Mouse (Mus musculus): ENCODE results near the gene Gm14214. TPM values are rescaled to one million over a fixed set of nuclear protein-coding genes. Genes with fewer than 3 reads are reported as not detected.

Gm14214 gene
- total RNA-seq, 4 experiments from 2014 or later, result not detected

DNA sequence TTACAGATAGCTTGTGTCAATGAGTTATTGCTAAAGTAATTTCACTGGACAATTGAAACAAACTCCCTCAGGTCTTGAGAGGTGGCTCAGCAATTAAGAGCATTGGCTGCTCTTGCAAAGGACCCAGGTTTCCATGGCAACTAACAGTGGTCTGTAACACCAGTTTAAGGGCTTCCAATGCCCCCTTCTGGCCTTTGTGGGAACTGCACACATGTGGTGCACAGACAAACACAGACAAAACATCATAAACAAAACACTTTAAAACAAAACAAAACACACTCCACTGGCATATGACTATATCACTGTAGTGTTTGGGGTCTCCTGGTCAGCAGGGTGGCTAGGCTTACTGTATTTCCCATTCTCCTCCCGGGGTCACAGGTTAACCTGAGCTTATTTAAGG, 4.2 kb upstream of the Gm14214 start:
- no peak for DNase-seq

DNA sequence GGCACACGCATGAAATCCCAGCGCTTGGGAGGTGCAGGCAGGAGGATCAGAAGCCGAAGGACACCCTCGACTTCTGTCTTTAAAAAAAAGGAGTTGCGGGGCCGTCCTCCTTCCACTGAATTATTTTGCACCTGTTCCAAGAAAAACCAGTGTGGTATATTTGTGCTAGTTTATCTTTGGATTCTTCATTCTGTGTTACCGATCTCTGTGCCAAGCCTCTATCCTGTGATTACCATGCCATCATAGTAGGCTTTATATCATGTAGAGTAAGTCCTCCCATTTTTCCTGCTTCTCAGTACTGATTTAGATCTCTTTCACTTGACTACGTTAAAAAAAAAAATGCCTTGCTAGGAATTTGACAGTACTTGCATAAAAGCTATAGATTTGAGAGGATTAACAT, 1.8 kb upstream of the Gm14214 start:
- DNase-seq, result no peak

DNA sequence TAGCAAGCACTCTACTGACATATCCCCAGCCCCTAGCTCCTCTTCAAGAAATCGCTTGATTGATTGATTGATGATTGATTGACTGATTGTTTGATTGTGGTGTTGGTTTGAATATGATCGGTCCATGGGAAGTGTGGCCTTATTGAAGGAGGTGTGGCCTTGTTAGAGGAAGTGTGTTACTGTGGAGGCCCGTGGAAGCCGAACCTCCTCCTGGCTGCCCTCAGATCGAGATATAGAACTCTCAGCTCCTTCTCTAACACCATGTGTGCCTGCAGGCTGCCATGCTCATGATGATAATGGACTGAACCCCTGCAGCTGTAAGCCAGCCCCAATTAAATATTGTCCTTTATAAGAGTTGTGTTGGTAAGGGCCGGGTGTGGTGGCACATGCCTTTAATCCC, 2.8 kb downstream of the Gm14214 start:
- no peak for DNase-seq

DNA sequence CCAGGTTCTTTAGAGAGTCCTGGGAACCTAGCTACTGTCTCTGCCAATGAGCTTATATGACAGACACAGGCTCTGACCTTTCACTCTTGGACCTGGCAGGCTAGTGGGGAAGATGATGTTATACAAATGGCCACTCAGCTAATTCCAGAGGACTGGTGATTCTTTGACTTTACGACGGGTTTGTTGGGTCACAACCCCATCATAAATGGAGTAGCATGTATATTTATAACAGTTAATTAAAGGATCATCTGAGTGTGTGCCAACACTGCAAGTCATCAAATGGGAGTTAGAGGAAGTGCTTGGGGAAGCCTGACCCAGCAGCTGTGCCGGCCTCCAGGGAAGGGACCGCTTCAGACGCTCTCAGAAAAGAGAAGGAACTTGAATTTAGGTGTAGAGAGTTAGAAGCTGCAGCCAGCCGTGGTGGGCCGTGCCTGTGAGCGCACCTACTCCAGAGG, 4.2 kb downstream of the Gm14214 start:
- no peak for DNase-seq

DNA sequence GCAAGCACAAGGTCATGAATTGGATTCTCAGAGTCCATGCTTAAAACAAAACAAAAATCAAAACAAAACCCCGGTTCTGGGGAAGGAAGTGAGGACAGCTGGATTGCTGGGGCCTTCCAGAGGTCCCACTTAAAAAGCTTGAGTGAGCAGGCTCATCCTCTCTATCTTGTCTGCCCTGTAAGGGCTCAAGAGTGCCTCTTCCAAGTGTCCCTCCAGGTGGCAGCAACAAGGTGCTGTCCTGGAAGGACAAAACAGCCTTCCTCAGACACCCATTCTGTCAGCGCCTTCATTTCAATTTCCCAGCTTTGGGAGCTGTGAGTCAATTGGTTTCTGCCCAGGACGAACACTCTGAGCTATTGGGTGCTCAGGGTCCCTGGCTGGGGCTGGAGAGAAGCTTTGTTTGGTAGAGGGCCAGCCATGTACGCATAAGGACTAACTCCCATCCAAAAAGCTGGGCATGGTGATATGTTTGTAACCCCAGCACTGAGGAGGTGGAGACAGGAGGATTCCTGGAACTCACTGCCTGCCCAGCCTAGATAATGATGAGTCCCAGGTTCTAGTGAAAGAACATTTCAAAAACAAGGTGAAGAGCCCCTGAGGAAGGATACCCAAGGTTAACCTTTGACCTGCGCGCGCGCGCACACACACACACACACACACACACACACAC, 4.9 kb downstream of the Gm14214 start:
- DNase-seq, result no peak

DNA sequence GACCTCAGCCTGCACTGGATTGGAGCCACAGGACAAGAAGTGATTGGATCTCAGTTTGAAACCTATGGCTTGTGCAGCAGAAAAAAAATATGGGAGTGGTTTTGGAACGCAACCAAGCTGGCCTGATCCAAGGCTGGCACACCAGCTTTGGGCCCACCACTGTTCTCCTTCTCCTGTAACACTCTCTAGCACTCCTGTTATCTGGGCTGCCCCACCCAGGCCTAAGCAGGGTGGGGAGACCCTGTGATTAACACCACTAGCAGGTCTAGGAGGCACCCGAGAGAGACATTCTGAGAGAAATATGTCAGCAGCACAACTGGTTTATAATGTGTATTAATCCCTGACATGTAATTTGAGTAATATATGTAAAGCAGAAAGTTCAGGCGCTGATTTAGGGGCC, 6.6 kb downstream of the Gm14214 start:
- DNase-seq, result no peak

DNA sequence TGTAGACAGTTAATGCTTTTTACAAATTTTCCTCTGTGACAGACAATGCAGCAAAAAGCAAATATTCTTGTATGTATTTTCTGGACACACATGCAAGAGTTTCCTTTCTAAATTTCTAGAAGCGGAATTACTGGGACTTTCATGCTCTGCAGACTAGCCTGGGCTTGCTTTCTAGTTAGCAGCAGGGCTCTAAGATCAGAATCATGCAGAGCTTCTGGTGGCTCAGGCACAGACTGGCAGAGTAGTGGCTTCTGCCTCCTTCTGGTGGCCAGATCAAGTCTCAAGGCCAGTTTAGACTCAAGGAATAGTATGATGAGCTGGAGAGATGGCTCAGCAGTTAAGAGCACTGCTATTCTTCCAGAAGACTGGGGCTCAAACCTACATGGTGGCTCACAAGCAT, 11.4 kb downstream of the Gm14214 start:
- DNase-seq, result no peak

DNA sequence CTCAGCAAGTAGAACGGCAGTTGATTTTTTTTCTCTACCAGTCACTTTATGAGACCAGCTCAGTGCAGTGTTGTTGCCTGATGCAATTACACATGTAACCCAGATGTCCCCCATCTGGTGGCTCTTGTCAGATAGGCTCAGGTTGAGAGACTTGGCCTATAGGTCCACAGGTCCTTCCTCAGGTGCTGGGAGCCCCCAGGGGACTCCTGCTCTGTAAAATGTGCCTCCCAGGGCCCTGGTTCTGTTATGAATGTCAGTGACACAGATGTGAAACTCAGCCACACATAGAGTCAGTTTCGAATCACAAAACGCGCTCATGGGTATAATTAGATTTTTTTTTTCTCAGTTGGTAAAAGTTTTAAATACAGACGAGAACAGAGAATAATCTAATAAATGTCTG, 12.1 kb downstream of the Gm14214 start:
- DNase-seq, result no peak

DNA sequence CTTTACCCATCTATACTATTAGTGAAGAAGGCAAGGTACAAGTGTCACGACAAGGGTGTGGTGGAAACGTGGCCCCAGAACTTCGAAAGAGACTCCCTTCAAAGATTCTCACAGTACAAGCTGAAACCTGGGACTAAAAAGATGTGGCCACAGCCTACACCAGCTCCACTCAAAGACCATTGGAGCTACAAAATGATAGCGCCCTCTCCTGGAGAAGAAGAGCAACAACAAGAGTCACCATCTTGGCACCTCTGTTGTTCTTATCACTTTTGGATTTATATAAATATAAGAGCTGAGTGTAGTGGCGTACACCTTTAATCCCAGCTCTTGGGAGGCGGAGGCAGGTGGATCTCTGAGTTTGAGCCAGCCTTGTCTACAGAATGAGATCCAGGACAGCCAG, 14.0 kb downstream of the Gm14214 start:
- no peak for DNase-seq

DNA sequence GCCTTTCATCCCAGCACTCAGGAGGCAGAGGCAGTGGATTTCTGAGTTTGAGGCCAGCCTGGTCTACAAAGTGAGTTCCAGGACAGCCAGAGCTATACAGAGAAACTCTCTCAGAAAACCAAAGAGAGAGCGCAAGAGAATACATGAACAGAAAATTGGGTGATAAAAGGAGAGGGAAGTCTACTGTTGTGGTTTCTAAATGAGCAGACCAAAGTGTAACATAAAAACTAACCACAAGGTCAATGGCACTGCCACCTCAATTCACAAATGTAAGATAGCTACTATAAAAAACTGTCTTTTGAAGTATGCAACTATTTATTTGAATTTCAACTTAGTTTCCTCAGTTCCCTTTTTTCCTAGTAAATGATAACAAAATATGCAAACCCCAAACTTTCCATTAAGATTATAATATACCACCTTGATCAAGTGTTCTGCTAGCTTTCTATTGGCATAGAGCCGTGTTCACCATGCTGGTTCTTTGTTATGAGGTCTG, 15.7 kb downstream of the Gm14214 start:
- DNase-seq, result no peak

DNA sequence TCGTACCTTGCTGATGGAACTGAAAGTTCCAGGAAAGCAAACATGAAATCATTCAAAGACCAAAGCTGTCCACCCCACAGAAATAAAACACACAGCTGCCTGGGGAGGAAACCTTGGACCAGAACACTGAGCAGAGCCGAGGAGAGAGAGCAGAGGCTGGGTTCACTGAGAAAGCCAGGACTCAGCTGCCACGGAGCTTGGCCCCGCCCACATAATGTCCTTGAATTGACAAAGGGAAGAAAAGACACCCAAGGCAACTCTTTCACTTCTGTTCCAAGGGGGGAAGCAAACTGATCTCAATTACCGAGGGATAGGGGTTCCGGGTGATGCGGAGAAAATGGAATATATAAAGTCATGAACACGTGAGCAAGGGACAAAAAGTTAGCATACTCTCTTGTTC, 17.9 kb downstream of the Gm14214 start:
- DNase-seq, result peak; percentile 79

DNA sequence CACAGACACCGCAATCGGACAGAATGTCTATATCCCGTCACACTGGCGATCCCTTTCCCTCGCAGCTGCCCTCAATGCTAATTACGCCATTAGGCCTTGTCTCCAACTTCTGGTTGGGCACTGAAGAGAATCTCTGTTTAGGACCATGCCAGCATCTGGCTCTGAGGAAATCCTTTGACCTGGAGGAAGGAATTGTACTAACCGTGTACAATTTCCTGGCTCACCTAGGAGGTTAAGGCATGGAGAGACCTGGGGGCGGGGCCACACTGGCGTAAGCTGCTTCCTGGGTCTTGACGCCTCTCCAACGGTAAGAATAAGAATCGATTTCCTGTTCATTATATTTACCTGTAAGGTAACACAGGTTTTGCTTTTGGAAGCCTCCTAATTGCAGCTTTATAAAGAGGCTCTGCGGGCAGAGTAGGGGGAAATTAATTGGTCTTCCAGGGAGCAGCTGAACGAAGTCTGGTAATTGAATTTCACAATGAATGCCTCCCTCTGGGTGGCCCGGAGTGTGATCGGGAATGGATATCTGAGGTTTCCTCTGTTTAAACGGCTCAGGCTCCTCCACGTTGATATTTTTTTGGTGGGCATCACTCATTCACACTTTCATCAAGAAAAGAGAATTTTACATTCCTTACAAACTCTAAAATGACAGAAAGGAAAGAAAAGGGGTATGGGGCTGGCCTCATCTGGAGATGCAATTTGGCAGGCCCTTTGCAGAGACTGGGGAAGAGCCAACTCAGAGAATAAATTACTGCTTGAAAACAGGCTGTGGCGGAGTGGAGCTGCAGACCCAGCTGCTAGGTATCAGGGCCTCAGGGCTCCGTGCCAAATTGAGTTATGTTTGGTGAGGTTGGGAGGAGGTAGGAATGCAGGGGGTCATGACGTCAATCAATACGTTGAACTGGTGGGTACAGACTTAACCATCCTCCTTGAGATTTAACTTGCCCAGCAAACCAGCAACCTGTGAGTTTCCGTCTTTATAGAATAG, 20.5 kb downstream of the Gm14214 start:
- DNase-seq, result peak; percentile 47

DNA sequence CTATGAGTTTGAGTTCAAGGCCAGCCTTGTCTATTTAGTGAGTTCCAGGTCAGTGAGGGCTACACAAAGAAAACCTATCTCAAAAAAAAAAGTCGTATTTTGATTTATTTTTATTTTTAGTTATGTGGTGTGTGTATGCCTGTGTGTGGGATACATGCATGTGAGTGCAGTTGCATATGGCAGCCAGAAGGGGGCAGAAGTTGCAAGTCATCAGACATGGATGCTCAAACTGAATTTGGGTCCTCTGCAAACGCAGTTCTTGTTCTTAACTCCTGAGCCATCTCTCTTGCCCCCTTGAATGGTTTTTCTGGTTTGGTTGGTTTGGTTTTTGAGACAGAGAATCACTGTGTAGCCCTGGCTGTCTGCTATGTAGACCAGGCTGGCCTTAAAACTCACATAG, 21.4 kb downstream of the Gm14214 start:
- no peak for DNase-seq

DNA sequence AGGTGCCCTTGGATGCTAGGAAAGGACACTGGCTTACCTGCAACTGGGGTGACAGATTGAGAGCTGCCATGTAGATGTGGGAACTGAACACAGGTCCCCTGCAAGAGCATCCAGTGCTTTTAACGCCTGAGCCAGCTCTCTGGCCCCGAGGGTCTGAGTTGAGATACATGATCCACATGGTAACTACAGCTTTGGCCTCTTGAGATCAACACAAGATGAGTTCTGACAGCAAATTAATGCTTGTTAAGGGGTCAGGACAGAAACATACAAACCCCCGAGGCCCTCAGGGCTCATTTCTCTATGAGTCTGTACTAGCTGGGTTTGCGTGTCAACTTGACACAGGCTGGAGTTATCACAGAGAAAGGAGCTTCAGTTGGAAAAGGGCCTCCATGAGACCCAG, 25.9 kb downstream of the Gm14214 start:
- DNase-seq, result no peak

DNA sequence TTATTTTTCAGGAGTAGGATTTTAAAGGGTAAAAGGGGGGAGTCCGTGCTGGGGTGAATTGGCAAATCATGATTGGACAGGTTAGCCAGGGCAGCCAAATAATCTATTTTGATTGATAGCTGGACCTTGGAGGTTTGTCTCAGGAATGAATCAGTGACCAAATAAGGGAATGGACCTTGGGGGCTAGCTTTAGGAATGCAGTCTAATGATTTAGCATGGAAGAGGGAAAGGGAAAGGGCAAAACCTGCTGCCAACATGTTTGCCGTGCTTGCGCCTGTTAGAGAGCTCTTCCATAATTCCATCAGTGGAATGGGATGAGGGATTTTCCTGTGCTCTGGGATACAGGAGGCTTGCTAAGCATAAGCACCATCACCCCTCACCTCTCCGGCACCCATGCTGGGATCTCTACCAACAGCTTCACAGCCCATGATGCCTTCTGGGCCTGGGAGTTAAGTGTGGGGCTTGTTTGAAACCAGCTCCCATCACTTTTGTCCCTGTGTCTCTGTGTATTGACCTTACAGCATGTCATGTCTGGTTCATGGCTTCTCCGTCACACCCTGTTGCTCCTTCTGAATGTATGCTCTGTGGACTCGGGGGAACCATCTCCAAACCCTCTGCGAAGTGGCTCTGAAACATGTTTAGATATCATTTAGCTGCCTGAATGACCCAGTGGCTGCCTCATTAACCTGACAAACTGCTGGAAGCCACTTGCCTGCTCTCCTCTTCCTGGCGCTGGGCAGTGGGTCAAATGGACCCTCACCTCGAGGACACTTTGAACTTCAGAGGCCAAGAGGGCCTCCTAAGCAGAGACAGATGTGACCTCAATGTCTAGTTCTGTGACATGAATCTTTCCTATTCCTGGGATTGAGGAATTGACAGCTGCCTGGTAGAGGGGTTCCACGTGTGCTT, 26.7 kb downstream of the Gm14214 start:
- peak; percentile 76 for DNase-seq

DNA sequence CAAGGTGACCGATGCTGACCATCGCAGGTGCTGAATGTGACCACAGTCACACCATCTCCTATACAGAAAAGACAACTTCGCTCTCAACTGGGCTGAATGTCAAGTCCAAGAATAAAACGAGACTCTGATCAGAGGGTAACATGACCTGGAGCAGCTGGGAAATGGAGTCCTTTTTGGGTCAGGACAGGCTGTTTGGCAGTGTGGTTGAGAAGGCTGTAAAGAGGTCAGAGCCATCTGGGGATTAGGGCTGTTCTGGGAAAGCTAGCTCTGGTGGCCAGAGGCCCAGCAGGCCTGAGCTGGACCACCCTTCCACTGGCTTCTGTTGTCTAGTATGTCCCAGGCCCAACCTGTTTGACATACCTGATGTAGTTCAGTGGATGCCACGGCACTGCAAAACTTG, 31.2 kb downstream of the Gm14214 start:
- no peak for DNase-seq

DNA sequence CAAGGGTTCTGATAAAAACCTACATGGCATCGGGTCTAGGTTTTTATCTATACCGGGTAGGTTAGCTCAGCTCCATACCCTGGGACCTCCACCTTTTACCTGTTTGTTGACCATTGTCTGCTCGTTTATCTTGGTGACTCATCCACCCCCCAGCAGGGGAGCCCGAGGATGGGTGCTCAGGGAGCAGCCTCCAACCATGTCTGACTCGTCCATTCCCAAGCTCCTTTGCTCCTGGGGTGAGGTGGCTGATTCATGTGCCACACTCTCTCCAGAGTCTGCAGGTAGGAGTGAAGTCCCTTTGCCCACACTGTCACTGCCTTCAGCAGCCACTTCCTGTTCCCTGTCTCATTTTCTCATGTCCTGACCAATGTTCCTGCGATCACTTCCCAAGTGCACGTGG, 33.8 kb downstream of the Gm14214 start:
- no peak for DNase-seq

DNA sequence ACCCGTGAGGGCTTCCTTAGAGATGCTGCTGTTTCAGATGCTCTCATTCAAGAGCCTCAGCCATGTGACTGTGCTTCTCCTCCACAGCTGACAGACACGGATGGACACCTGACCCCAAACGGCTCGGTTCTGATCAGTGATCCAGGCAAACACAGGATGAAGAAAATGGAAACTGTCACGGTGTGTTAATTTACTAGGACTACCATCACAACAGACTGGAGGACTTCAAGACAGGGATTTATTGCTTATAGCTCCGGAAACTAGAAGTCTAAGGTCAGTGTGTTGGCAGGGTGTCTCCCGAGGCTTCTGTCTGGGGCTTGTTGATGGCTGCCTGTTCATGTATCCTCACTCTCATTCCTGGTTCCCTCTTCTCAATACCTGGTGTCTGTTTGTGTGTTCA, 34.4 kb downstream of the Gm14214 start:
- no peak for DNase-seq

DNA sequence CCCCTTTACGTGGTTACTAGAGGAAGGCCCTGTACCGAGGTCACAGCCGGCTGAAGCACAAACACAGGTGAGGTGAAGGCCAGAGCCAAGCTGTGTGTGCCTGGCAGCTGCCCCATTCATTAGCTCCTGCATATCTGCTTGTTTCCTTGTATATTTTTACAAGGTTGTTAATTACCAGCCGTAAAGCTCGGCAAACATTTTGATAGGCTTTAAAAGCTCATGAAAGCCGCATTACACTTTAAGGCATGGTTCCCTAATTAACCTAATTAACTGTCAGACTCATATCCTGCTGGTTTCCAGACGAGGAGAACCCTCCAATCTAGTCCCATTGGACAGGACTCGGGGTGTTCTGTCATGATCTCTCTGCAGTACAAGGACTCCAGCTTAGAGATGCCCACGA, 34.9 kb downstream of the Gm14214 start:
- no peak for DNase-seq

DNA sequence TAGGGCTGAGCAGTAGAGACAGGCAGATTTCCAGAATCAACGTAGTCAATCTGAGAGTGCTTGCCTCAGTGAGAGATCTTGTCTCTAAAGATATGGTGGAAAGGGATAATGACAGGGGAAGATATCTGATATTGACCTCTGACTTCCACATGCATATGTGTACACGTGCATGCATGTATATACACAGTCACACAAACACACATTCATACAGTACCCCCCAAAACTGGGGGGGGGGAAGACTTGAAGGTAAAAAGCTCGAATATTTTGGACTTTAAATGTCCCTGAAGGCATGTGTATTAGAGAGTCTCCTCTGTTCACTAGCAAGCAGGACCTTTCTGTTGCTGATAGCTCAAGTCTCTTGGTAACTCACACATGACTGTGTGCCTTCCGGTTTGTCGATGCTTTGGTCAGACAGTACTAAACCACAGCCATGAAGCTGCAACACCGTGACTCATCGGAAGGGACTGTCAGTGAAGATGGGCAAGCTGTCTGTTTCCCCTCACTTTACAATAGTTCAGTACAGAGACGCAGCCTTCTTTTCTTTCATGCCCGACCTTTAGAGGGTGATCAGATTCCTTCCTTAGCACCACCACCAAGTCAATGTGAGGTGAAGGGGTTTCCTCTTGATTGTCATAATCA, 37.2 kb downstream of the Gm14214 start:
- DNase-seq, result no peak

DNA sequence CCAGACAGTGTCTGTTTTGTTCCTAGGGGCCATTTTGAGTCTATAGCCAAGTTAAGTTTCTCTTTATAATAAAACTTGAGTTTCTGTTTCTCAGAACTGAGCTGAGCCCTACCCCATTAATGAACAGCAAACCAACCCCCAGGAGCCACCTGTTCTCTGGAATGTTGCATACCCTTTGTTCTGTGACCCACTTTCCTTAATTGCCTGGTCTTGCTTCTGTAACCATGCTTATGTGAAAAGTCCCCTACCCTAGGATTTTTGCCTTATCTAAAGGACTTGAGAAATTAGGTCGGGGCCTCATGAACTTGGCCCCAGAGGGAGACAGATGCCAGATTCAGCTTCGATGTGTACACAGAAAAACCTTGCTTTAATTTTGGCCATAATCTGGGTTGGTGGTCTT, 37.9 kb downstream of the Gm14214 start:
- no peak for DNase-seq

DNA sequence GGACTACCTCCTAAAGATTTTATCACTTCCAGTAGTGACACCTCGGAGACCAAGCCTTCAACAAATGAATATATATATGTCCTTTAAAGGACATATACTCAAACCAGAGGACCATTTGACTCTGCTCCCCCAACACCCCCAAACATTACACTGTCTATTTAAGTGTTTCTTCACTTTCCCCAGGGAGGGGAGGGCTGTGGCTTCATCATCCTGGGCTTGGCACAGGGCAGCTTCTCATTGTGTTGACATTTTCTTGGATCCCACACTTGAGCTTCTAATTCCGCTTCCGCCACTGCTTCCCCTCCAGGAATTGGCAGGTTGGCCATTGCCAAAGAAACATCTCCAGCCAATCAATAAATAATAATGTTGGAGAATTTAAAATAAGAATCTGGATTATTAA, 39.0 kb downstream of the Gm14214 start:
- DNase-seq, result no peak

Measured in adrenal gland, adult 8-10 months (tissue).